Mouse (Mus musculus) heart, embryonic 15.5 days (tissue): ENCODE measurements at regions not wholly inside any gene's neighbourhood (a gene's known extent, or its start where the extent isn't known, plus 50 kb on each side); places are given as distances from the start of the nearest gene placed in this dataset.

Source experiments
- ATAC-seq: fragments of 200-750 bp; cut with Nextera tagmentation; replicated peaks from 2 replicates; pipeline ENCODE4 v1.8.0; 2017; ENCODE audit warnings: low read depth, moderate TSS enrichment; ENCODE audit not compliant: insufficient number of reproducible peaks, insufficient read depth, low FRiP score
- H3K27ac ChIP-seq: fragments of 300-500 bp; sonication (generic); 2 replicates; pipeline ENCODE4 v1.5.1; 2015; ENCODE audit warnings: mild to moderate bottlenecking, inconsistent platforms
- H3K27me3 ChIP-seq: fragments of 300-500 bp; sonication (generic); 2 replicates; pipeline ENCODE4 v1.6.1; 2015; ENCODE audit warnings: inconsistent platforms
- H3K36me3 ChIP-seq: fragments of 300-500 bp; sonication (generic); 2 replicates; pipeline ENCODE4 v1.6.1; 2015; ENCODE audit warnings: mild to moderate bottlenecking, inconsistent platforms
- H3K4me1 ChIP-seq: fragments of 300-500 bp; sonication (generic); replicated peaks from 2 replicates; pipeline ENCODE4 v1.6.1; 2015; ENCODE audit warnings: inconsistent platforms
- H3K4me2 ChIP-seq: fragments of 300-500 bp; sonication (generic); 2 replicates; pipeline ENCODE4 v1.6.1; 2015; ENCODE audit warnings: inconsistent platforms, mild to moderate bottlenecking, moderate library complexity
- H3K4me3 ChIP-seq: fragments of 300-500 bp; sonication (generic); 2 replicates; pipeline ENCODE4 v1.5.1; 2015; ENCODE audit warnings: mild to moderate bottlenecking, inconsistent platforms
- H3K9ac ChIP-seq: fragments of 300-500 bp; sonication (generic); 2 replicates; pipeline ENCODE4 v1.6.1; 2015; ENCODE audit warnings: mild to moderate bottlenecking, inconsistent platforms
- H3K9me3 ChIP-seq: fragments of 300-500 bp; sonication (generic); replicated peaks from 2 replicates; pipeline ENCODE4 v1.6.1; 2016; ENCODE audit warnings: inconsistent platforms
- WGBS: fragments of 180-500 bp; shearing (Covaris S2); methylation state at CpG from one replicate; pipeline ENCODE4 v1.1.7; 2015; ENCODE audit warnings: mixed read lengths; 5-methylcytosine and 5-hydroxymethylcytosine counted together

- no peak overlapping the region for H3K4me2 ChIP-seq
- H3K9me3 ChIP-seq: no peaks in the 10 kb centered on the region
- peaks cover 15% of the 10 kb centered on the region for H3K4me1 ChIP-seq
- H3K36me3 ChIP-seq: no peaks in the 10 kb centered on the region
- H3K27me3 ChIP-seq: no peaks in the 10 kb centered on the region
- WGBS: 19% methylated on average over 5 of the region's 5 CpGs
- no peak overlapping the region for H3K9ac ChIP-seq
- peak; percentile 90 for ATAC-seq
- H3K4me3 ChIP-seq: no peak overlapping the region
- peak overlapping the region; percentile 78 for H3K27ac ChIP-seq
Observed at GRCm38 (mm10) chr13:72023666-72024065, 60.1 kb upstream of the Irx1 start.

GRCm38 (mm10) chr13:72043930-72044470, 80.5 kb upstream of the Irx1 start:
- no peak overlapping the region for H3K9ac ChIP-seq
- no peak overlapping the region for H3K27ac ChIP-seq

GRCm38 (mm10) chr13:72056469-72056868, 92.9 kb upstream of the Irx1 start:
- Histone ChIP-seq H3K27me3 (no peaks in the 10 kb centered on the region), H3K4me2 (no peak overlapping the region), H3K9ac (no peak overlapping the region), H3K36me3 (no peaks in the 10 kb centered on the region), H3K4me3 (no peak overlapping the region), H3K27ac (no peak overlapping the region), H3K9me3 (no peaks in the 10 kb centered on the region), H3K4me1 (no peaks in the 10 kb centered on the region)
- no peak for ATAC-seq
- WGBS: 91% methylated on average over 3 of the region's 3 CpGs

More at GRCm38 (mm10) chr13:72043930-72044470, 80.5 kb upstream of the Irx1 start:
- Histone ChIP-seq H3K4me1 (no peaks in the 10 kb centered on the region), H3K27me3 (no peaks in the 10 kb centered on the region), H3K4me2 (no peak overlapping the region), H3K9me3 (no peaks in the 10 kb centered on the region), H3K36me3 (no peaks in the 10 kb centered on the region), H3K4me3 (no peak overlapping the region)
- 82% methylated on average over 5 of the region's 5 CpGs for WGBS
- no peak for ATAC-seq

- H3K27me3 ChIP-seq: no peaks in the 10 kb centered on the region
- H3K4me1 ChIP-seq: no peaks in the 10 kb centered on the region
- WGBS: 58% methylated on average over 6 of the region's 6 CpGs
- no peak overlapping the region for H3K4me3 ChIP-seq
- no peak overlapping the region for H3K4me2 ChIP-seq
- H3K27ac ChIP-seq: no peak overlapping the region
- no peak overlapping the region for H3K9ac ChIP-seq
- no peaks in the 10 kb centered on the region for H3K9me3 ChIP-seq
- no peak for ATAC-seq
- no peaks in the 10 kb centered on the region for H3K36me3 ChIP-seq
Observed at GRCm38 (mm10) chr13:72061659-72062058, 98.1 kb upstream of the Irx1 start.

GRCm38 (mm10) chr13:72063278-72063761, 99.8 kb upstream of the Irx1 start:
- H3K9me3 ChIP-seq: no peaks in the 10 kb centered on the region
- H3K27me3 ChIP-seq: no peaks in the 10 kb centered on the region
- no peaks in the 10 kb centered on the region for H3K4me1 ChIP-seq
- no peak overlapping the region for H3K4me2 ChIP-seq
- no peak; the same call in 1 of the 2 replicates for ATAC-seq
- WGBS: 66% methylated on average over 5 of the region's 5 CpGs
- no peak overlapping the region for H3K27ac ChIP-seq
- H3K4me3 ChIP-seq: no peak overlapping the region
- H3K9ac ChIP-seq: no peak overlapping the region
- H3K36me3 ChIP-seq: no peaks in the 10 kb centered on the region

- Histone ChIP-seq H3K27ac (no peak overlapping the region), H3K4me3 (no peak overlapping the region), H3K4me2 (no peak overlapping the region), H3K9me3 (no peaks in the 10 kb centered on the region), H3K36me3 (no peaks in the 10 kb centered on the region), H3K9ac (no peak overlapping the region), H3K27me3 (no peaks in the 10 kb centered on the region), H3K4me1 (no peaks in the 10 kb centered on the region)
- 47% methylated on average over 4 of the region's 5 CpGs for WGBS
- ATAC-seq: no peak
Observed at GRCm38 (mm10) chr13:72096585-72096984, 133.1 kb upstream of the Irx1 start.

- Histone ChIP-seq H3K9ac (no peak overlapping the region), H3K4me3 (no peak overlapping the region), H3K4me1 (no peaks in the 10 kb centered on the region), H3K36me3 (no peaks in the 10 kb centered on the region), H3K4me2 (no peak overlapping the region), H3K27me3 (no peaks in the 10 kb centered on the region), H3K27ac (no peak overlapping the region), H3K9me3 (no peaks in the 10 kb centered on the region)
- no peak for ATAC-seq
- WGBS: 68% methylated on average over 8 of the region's 8 CpGs
Observed at GRCm38 (mm10) chr13:72097268-72097667, 133.7 kb upstream of the Irx1 start.

GRCm38 (mm10) chr13:72097811-72098210, 134.3 kb upstream of the Irx1 start:
- Histone ChIP-seq H3K36me3 (no peaks in the 10 kb centered on the region), H3K27ac (no peak overlapping the region), H3K4me1 (no peaks in the 10 kb centered on the region), H3K9me3 (no peaks in the 10 kb centered on the region), H3K4me3 (no peak overlapping the region), H3K27me3 (no peaks in the 10 kb centered on the region), H3K9ac (no peak overlapping the region), H3K4me2 (no peak overlapping the region)
- 70% methylated on average over 11 of the region's 11 CpGs for WGBS
- ATAC-seq: no peak

GRCm38 (mm10) chr13:72100741-72101140, 137.2 kb upstream of the Irx1 start:
- Histone ChIP-seq H3K27ac (no peak overlapping the region), H3K4me2 (no peak overlapping the region), H3K4me1 (no peaks in the 10 kb centered on the region), H3K36me3 (no peaks in the 10 kb centered on the region), H3K9ac (no peak overlapping the region), H3K27me3 (no peaks in the 10 kb centered on the region), H3K4me3 (no peak overlapping the region), H3K9me3 (no peaks in the 10 kb centered on the region)
- no peak for ATAC-seq
- 69% methylated on average over 5 of the region's 5 CpGs for WGBS

- Histone ChIP-seq H3K4me1 (no peaks in the 10 kb centered on the region), H3K4me2 (no peak overlapping the region), H3K9ac (no peak overlapping the region), H3K4me3 (no peak overlapping the region), H3K27me3 (no peaks in the 10 kb centered on the region), H3K9me3 (no peaks in the 10 kb centered on the region), H3K36me3 (no peaks in the 10 kb centered on the region), H3K27ac (no peak overlapping the region)
- 60% methylated on average over 1 of the region's 1 CpGs for WGBS
- ATAC-seq: no peak
Observed at GRCm38 (mm10) chr13:72108666-72109065, 145.1 kb upstream of the Irx1 start.

GRCm38 (mm10) chr13:72113942-72114341, 150.4 kb upstream of the Irx1 start:
- no peak overlapping the region for H3K4me2 ChIP-seq
- no peak overlapping the region for H3K9ac ChIP-seq
- no peaks in the 10 kb centered on the region for H3K36me3 ChIP-seq
- no peak for ATAC-seq
- WGBS: 75% methylated on average over 4 of the region's 4 CpGs
- no peaks in the 10 kb centered on the region for H3K27me3 ChIP-seq
- H3K27ac ChIP-seq: no peak overlapping the region
- H3K4me3 ChIP-seq: no peak overlapping the region
- peaks cover 6% of the 10 kb centered on the region for H3K4me1 ChIP-seq
- H3K9me3 ChIP-seq: no peaks in the 10 kb centered on the region
